Mouse (Mus musculus): Measurements from ENCODE around the gene Pcbp4.

Pcbp4 gene

DNA sequence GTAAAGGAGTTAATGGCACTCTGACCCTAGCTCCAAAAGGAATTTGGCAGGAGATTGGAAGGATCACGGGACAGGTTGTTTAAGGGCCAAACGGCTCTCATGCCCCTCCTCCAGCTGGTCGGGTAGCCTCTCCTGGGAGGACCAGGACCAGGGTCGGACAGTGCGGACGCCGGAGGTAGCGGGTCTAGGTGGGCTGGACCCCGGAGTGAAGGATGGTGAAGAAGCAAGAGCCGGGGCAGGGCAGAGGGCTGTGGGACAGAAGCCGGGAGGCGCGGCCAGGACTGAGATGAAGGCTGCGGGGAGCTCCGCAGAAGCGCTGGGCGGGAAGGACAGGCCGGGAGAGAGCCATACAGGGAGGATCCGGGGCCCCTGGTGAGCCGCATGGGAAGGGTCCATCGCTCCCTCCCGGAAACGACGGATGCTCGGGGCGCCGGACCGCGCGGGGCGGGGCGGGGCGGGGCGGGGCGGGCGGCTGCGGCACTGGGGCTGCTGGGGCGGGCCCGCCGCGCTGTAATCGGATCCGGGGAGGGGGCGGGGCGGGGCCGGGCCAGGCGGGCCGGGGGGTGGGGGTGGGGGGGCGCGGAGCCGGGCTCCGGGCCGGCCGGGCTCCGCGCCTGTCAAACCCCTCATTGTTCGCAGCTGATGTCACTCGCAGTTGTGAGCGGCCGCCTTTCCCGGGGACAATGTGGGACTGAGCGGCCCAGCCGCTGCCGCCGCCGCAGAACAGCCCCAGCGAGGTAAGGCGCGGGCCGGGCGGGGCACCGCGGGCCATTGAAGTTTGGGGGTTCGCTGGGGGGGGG lies at the start of gene Pcbp4:
TSS of gene Pcbp4 (plus strand) at position 21 of the 800 bp plus-strand sequence.
- in situ Hi-C loops (cut with MboI, MseI): loop anchor here in 1 of 2 experiments (10.0 kb wide), 1 partner anchor 1101 kb away; the partner anchor contains the start of gene Rassf1

DNA sequence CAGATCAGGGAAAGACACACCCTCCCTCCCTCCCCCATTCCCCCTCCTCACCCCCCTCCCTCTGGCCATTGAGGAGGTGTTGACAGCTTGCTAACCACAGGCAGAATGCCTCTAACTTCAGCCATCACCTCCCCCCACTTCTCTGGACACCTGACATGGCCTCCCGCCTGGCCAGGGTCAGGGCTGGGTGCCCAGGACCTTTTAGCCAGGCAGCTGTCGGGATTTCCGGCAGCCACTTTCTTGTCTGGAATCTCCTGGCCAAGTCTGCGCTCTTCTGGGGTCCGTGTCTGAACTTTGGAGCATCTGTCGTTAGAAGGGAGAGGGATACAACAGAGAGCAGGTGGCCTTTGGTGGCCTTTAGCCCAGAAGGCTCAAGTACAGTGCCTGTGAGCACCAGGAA lies 47.8 kb upstream of the Pcbp4 start:
- in situ Hi-C loops (cut with MboI, MseI): no loop called here

DNA sequence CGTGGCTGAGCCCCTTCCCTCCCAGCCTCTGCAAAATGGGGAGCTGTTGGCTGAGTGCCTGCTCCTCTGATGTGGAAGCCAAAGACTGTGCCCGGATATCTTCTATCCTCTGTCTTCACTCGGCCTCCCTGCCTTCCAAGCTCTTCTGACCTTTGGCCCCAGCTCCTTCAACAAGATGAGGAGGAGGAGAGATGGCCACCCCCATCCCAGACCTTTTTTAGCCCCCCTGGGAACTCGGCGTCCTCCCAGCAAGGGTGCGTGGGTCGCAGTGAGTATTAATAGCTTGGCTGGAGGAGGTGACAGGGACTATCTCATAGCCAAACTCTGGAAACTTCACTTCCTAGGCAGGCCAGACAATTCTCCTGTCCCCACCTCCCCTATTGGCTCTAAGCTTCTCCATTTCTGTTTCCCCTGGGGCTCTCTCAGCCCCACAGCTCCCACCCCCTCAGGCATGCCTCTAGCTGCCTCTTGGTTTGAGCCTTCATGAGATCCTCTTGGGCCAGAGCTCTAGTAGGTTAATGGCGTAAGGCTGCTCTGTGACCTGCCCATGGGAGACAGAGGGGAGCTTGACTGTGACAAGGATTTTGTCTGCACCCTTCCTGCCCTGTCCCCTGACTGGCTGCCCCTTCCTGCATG lies 46.5 kb upstream of the Pcbp4 start:
- in situ Hi-C loops (cut with MboI, MseI): no loop called here

DNA sequence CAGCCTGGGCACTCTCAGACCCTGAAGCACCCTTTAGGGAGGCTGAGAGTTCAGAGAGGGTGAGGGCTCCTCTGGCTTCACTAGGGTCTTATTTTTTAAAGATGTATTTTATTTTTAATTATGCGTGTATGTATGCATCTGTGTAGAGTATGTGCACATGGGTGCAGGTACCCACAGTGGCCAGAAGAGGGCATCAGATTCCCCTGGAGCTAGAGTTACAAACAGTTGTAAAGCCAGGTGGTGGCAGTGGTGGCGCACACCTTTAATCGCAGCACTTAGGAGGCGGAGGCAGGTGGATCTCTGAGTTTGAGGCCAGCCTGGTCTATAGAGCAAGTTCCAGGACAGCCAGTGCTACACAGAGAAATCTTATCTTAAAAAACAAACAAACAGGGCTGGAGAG lies 44.0 kb upstream of the Pcbp4 start:
- in situ Hi-C loops (cut with MboI, MseI): no loop called here

DNA sequence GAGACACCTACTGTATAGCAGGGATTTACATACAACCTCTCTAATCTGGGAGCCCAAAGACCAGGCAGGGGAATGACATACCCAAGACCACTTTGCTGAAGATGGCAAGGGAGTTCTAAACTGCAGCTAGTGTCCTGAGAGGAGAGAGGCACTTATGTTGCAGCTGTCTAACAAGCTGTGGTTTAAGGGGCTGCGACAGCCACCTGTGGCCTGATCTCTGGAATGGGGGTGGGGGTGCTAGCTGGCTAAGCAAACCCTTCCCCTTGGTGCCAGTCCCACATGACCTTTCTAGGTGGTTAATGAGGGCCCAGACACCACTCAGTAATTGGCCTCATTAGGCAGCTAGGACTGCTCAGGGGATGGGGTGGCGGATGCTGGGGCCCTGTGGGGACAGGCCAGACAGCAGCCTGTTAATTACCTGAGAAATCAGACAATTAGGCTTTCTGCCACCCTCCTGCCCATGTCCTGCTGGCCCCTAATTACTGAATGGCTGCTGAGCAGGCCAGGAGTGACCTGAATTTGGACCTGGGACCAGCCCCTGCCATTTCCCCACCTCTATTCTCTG lies 42.9 kb upstream of the Pcbp4 start:
- in situ Hi-C loops (cut with MboI, MseI): no loop called here

DNA sequence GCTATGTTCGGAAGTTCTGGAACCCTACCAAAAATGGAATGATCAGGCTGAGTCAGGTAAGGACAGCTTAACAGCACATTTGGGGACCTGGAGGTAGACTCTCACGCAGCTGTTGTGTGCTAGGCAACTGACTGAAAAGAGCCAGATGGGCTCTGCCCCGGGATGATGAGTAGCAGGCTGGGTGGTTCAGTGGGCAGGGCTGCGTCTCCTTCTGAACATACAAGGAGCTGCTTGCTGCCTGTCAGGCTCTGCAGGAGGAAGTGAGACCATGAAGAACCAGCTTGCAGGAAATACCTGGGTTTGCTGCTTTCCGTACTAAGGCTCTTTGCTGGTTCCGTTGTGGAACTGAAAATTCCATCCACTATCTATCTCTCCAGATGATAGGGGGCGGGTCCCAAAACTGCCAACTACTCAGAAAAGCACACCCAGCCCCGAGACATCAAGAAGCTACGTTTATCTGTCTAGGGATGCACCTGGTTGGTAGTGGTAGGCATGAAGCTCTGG lies 41.9 kb upstream of the Pcbp4 start:
- in situ Hi-C loops (cut with MboI, MseI): no loop called here

DNA sequence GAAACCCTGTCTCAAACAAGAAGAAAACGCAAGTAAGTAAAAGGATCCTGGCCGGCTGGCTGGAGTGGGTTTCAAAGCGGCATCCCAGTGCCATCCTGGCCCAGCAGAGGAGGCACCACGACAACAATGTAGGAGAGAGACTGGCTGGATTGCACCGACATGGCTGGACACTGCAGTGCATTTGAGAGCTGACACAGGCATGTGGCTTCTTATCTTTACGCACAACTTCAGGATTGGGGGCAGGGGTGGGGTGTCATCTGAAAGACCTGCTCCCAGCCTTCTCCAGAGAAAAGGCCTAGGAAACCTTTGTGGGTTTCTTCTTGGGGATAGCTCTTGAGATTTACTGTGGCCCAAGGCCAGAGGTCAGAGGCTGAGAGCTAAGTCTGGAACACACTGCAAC lies 41.4 kb upstream of the Pcbp4 start:
- in situ Hi-C loops (cut with MboI, MseI): no loop called here

DNA sequence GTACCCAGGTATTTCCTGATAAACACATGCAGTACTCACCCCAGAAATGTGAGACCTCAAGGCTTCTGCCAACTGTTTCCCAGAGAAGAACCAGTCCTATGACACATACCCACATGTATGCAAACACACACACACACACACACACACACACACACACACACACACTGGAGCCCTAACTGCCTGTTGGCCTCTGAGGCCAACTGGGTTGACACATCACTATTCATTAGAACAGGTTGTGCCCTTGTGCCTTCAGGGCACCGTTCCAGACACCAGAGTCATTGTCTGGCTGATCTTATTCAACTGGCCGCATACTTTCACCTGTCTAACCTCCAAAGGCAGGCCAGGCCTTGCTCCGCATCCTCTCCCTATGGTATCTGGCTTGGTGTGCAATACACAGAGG lies 40.9 kb upstream of the Pcbp4 start:
- in situ Hi-C loops (cut with MboI, MseI): no loop called here

DNA sequence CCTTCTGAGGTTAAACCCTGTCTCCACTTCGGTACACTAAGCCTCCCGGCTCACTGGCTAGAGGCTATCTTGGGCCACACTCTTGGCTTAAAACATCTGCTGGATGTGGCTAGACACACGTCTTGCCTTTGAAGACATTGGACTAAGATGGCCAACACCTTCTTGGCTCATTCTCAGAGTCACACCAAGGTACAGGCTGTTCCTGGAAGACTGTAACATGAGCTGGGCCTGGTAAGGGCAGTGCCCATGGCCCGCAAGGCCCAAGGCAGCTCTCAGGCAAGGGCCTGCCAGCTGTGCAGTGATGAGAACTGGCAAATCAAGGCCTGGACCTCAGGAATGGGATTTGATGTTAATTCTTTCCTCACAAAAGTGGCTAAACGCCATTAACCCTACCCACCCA lies 39.5 kb upstream of the Pcbp4 start:
- in situ Hi-C loops (cut with MboI, MseI): no loop called here

DNA sequence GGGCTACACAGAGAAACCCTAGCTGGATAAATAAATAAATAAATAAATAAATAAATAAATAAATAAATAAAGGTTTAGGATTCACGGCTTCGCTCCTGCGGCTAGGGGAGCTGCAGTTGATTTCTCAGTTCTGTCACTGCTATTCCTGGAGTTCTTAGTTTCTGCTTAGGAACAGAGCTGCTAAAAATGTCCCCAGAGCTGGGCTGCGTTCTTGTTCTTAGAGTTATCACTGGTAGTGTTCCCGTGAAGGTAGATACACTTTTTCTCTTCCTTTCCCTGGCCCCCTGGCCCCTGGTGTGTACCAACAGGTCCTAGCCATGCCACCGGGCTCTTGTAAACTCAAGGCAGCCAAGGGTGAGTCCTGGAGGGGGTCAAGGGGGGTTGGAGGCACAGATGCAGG lies 36.3 kb upstream of the Pcbp4 start:
- in situ Hi-C loops (cut with MboI, MseI): loop anchor here (5.0 kb wide), 1 partner anchor 110 kb away; no protein-coding TSS in a partner anchor

DNA sequence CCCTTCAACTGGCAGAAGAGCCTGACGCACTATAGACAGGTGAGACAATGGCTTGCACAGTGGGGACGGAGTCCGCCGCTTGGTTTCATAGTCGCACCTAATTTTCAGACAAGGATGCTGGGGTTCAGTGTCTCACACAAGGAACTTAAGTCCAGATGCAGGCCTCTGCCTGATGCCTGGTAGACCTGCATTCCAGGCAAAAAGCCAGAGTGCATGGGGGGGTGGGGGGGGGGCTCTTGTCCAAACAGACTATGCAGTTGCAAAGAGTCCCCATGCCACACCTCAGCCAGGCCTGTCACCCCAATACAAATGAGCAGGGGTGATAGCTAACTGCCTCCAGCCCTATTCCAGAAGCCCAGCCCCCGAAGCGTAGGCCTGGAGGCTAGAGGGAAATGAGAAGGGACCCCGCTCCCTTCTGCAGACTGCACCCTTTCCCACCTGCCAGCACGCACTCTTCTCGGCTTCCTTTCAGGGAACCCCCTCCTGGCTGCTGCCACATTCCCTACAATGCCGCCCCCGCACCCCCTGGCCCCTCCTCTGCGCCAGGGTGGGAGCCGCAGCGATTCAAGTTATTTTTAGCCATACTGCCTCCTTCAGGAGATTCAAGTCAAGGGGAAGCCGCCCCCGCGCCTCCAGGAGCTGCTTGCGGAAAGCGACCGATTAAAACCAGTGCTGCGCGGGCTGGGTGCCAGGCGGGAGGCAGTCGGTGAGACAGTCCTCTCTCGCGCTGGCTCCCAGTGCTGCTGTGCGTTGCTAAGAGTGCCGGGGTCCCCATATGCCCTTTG lies 35.1 kb upstream of the Pcbp4 start:
- in situ Hi-C loops (cut with MboI, MseI): loop anchor here (5.0 kb wide), 1 partner anchor 111 kb away; no protein-coding TSS in a partner anchor

DNA sequence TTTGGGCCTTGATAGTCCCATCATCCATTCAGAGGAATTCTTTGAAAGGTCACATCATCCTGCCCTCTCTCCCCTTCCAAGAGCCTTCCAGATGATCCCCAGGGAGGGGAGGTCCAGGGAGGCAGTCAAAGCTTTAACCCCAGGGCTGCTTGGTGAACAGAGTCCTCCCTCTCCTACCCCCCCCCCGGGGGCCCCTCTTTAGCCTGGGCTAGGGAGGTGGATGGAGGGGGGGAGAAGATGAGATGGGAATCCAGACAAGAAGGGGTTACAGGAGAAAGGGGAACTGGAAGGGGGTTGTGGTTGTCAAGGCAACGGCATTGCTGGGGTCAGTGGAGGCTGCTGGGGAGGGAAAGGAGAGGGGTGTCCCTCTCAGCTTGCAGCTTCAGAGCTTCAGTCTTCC lies 32.5 kb upstream of the Pcbp4 start:
- in situ Hi-C loops (cut with MboI, MseI): loop anchor here in 1 of 2 experiments (10.0 kb wide), 1 partner anchor 246 kb away; the partner anchor contains the start of gene Wdr82

DNA sequence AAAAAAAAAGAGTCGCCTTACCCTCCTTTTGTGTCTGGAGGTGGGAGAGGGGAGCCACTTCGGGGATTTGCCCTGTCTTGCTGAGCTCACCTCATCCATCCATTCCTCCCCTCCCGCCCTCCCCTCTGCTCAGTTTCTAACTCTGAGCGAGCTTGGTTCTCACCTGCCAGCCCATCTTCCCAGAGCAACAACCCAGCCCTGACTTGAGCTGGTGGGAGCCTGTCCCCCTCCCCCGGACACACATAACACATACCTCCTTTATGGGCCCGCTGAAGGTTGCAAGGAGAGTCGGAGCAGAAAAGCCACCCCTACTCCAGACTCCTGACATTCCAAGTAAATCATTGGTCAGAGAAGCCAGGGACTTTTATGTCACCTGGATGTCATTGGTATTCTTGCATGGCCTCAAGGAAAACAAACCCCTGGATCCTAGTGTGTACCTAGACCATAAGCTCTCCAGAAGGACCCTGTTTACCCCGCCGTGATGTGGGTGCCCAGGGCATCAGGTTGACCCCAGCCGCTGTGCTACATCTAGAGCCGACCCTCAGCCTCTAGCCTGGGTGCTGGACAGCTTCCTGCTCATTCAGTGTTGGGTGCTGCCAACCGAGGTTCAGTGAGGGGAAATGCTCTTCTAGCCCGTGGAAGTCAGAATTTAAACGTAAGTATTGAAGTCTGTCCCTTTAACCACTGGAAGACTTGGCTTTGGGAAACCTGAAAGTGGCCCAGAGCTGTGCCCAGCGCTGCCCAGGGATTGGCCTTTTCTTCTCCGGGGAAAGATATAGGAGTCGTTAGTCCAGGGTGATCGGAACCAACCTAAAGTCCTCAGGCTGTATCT lies 31.8 kb upstream of the Pcbp4 start:
- in situ Hi-C loops (cut with MboI, MseI): loop anchor here in 1 of 2 experiments (10.0 kb wide), 1 partner anchor 246 kb away; the partner anchor contains the start of gene Wdr82

DNA sequence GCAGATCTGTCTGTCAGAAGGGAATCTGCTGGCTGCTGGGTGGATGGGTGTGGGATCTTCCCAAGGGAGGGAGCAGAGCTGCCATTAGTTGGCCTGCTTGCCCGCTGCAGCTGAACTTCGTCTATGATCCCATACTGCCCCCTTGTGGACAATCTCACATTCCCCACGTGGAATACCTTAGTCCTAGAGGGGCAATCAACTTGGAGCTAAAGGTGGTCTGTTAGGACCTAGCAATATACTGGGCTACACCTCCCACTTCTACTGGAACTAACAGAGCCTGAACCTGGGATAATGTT lies 31.3 kb upstream of the Pcbp4 start:
- in situ Hi-C loops (cut with MboI, MseI): loop anchor here in 1 of 2 experiments (10.0 kb wide), 1 partner anchor 247 kb away; the partner anchor contains the start of gene Wdr82

DNA sequence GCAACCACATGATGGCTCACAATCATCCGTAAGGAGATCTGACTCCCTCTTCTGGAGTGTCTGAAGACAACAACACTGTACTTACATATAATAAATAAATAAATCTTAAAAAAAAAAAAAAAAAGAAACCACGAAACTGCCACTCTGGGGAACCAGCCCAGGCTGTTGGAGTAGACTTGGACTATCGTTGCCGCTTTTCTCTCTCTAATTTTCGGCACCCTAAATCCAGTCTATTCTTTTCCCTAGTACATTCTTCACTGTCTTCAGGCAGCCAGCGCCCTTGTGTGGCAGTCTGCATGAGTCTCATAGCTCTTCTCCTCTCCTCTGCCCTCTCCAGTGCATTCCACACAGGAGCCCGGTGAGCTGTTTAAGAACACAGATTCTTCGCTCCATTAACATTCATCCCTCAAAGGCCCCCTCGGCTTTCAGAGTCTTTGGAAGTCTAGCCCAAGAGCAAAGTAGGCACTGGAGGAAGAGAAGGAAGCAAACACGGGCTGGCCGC lies 24.3 kb upstream of the Pcbp4 start:
- in situ Hi-C loops (cut with MboI, MseI): loop anchor here (5.0 to 25.0 kb wide), 3 partner anchors 61 to 941 kb away; partner anchors contain the start of genes Dusp7 (in 1 of the 2) and Wdr82 (in 1 of the 2)

DNA sequence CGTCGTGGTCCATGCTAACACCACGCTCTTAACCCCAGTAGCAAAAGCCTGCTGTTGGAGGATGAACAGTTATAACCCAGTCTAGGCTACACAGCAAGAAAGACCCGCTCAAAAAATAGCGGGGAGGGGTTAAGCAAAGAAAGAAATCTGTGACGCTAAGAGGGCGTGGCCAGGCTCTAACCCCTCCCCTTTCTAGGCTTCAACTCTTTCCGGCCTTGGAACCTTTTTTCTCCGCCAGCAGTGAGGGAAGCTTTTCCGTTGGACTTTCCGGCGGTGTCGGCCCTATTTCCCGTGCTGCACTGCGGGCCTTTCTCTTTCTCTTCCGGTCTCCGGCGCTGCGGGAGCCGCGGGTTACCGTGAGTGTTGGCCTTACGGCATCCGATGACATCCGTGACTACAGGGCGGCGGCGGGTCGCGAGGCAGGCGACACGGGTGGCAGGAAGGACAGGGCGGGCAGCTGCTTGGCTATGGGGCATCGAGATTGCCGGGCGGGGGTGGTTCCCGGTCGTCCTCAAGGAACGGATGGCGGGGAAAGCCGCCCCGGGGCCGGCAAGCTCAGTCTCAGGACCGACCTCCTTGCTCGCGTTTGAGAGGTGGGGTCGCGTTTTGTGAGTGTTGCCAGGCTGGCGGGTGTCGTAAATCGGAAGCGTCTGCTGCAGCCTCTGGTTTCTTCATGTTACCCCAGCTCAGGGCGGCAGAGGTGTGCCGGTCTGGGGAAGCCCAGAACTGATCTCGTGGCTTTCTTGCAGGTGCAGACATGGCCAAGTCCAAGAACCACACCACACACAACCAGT lies 23.7 kb upstream of the Pcbp4 start, which contains the start of gene Rpl29:
TSS of gene Rpl29 (plus strand) at position 234 of the 794 bp plus-strand sequence.
- in situ Hi-C loops (cut with MboI, MseI): loop anchor here (5.0 to 25.0 kb wide), 4 partner anchors 62 to 942 kb away; partner anchors contain the start of genes Dusp7 (in 1 of the 2), Ppm1m (in 1 of the 2) and Wdr82 (in 1 of the 2)

DNA sequence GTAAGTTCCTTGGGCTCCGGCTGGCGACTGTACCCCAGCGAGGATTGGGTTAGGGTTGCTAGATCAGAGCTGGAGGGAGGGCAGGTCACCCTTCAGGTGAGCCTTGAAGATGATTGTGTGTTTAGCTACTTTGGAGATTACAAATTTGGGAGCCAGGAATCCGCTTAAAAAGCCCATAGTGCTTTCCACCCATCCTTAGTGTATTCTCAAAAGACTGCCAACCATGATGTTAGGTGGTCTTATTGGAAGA lies 23.2 kb upstream of the Pcbp4 start:
- in situ Hi-C loops (cut with MboI, MseI): loop anchor here (10.0 to 25.0 kb wide), 2 partner anchors 235 to 943 kb away; partner anchors contain the start of gene Ppm1m (in 1 of the 2)

DNA sequence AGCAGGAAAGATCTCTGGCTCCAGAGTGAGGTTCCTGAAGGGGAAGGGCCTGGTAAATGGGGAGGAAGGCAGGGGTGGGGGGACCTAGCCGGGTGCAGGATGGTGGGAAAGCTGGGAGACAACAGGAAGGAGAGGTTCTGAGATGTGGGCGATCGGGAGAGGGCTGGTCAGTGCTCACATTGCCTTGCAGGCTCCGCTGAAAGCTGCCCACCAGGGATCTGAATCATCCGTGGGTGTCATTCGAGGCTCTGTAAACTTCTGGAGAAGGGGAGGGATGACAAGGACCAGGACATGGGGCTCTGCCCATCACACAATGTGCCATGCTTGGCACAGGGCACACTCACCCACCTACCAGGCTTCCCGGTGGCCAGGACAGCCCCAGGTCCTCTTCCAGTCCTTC lies 19.7 kb upstream of the Pcbp4 start:
- in situ Hi-C loops (cut with MboI, MseI): loop anchor here (10.0 to 25.0 kb wide), 2 partner anchors 239 to 946 kb away; partner anchors contain the start of gene Ppm1m (in 1 of the 2)

DNA sequence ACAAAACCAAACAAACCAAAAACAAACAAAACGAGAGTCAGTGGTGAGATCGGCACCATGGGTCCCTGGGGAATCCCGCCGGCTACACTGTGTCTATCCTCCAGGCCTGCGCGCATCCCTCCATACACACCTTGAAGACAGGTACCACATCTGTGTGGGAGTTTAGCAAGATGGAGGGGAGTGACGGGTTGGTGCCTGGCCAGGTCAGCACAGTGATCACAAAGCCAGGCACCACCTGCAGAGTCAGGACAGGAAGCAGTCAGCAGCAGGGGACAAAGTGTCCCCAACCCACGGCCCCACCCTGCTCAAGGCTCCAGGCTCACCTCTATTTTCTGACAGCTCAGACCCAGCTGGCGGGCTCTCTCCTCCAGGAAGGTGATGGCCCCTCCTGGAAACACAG lies 16.5 kb upstream of the Pcbp4 start:
- in situ Hi-C loops (cut with MboI, MseI): loop anchor here (5.0 to 25.0 kb wide), 3 partner anchors 36 to 949 kb away; partner anchors contain the start of gene Ppm1m (in 1 of the 2)
